Mouse (Mus musculus): ENCODE data around the gene Ubqln4.

GRCm38 (mm10) chr3:88530082-88530864, 23.3 kb upstream of the Ubqln4 start:
- TF ChIP-seq CTCF (IDR thresholded peaks at IDR 0.05; ENCODE audit: low read depth, low read length) (no peak), TAL1 (conservative IDR thresholded peaks at IDR 0.05; ENCODE audit: low read depth, low read length) (no peak), GATA2 (IDR thresholded peaks at IDR 0.05; ENCODE audit: borderline replicate concordance, low read depth, low read length) (no peak)
